Mouse (Mus musculus) midbrain, embryonic 16.5 days (tissue): ENCODE data around the gene Limk2. TPM values are rescaled to one million over a fixed set of nuclear protein-coding genes. Genes with fewer than 3 reads are reported as not detected.

ENCODE experiments used
- ATAC-seq: fragments of 200-750 bp; cut with Nextera tagmentation; 2 replicates; pipeline ENCODE4 v1.8.0; 2017; ENCODE audit warnings: moderate TSS enrichment
- H3K27ac ChIP-seq: fragments of 300-500 bp; sonication (generic); 2 replicates; pipeline ENCODE4 v1.5.1; 2014; ENCODE audit warnings: mild to moderate bottlenecking, low read length, mixed read lengths
- H3K27me3 ChIP-seq: fragments of 300-500 bp; sonication (generic); 2 replicates; pipeline ENCODE4 v1.6.1; 2014; ENCODE audit warnings: low read depth, low read length, mixed read lengths; ENCODE audit not compliant: control insufficient read depth, insufficient read depth
- H3K36me3 ChIP-seq: fragments of 300-500 bp; sonication (generic); 2 replicates; pipeline ENCODE4 v1.6.1; 2014; ENCODE audit warnings: mild to moderate bottlenecking, low read length, moderate library complexity, mixed read lengths; ENCODE audit not compliant: control insufficient read depth, insufficient read depth
- H3K4me1 ChIP-seq: fragments of 300-500 bp; sonication (generic); 2 replicates; pipeline ENCODE4 v1.6.1; 2014; ENCODE audit warnings: mild to moderate bottlenecking, low read length, mixed read lengths; ENCODE audit not compliant: control insufficient read depth, insufficient read depth
- H3K4me2 ChIP-seq: fragments of 300-500 bp; sonication (generic); 2 replicates; pipeline ENCODE4 v1.6.1; 2014; ENCODE audit warnings: mild to moderate bottlenecking, low read length, mixed read lengths
- H3K4me3 ChIP-seq: fragments of 300-500 bp; sonication (generic); 2 replicates; pipeline ENCODE4 v1.5.1; 2014; ENCODE audit warnings: low read depth, mild to moderate bottlenecking, low read length, moderate library complexity, mixed read lengths
- H3K9ac ChIP-seq: fragments of 300-500 bp; sonication (generic); 2 replicates; pipeline ENCODE4 v1.6.1; 2014; ENCODE audit warnings: low read depth, low read length, mixed read lengths
- H3K9me3 ChIP-seq: fragments of 300-500 bp; sonication (generic); replicated peaks from 2 replicates; pipeline ENCODE4 v1.6.1; 2014; ENCODE audit warnings: mild to moderate bottlenecking, low read length, mixed read lengths; ENCODE audit not compliant: control insufficient read depth, poor library complexity, severe bottlenecking
- WGBS: fragments of 180-500 bp; shearing (Covaris S2); extraction: QIAGEN DNeasy Blood & Tissue Kit; methylation state at CpG from one replicate; pipeline ENCODE4 v1.1.7; 2014; 5-methylcytosine and 5-hydroxymethylcytosine counted together
- polyA plus RNA-seq: library from polyadenylated mRNA; unstranded; fragments of >200 nt; fragmentation: Nextera tagmentation; extraction: Ambion mirVana; gene quantifications from 2 replicates; pipeline ENCODE4 v1.2.1, GENCODE M21; 2015

The Limk2 gene
- polyA plus RNA-seq, 1 experiment from 2014 or later: 187 TPM

- Histone ChIP-seq H3K4me3 (no peak overlapping the region), H3K9me3 (no peaks in the 10 kb centered on the region), H3K4me1 (no peaks in the 10 kb centered on the region), H3K4me2 (no peak overlapping the region), H3K27ac (no peak overlapping the region), H3K9ac (no peak overlapping the region), H3K36me3 (peaks cover 45% of the 10 kb centered on the region), H3K27me3 (no peaks in the 10 kb centered on the region)
- no peak for ATAC-seq
- 90% methylated on average over 3 of the region's 3 CpGs for WGBS
These were observed 101.1 kb downstream of the Limk2 start for GRCm38 (mm10) chr11:3307875-3308274.

GRCm38 (mm10) chr11:3305821-3306220 is 103.2 kb downstream of the Limk2 start:
- no peak for ATAC-seq
- H3K4me3 ChIP-seq: no peak overlapping the region
- no peak overlapping the region for H3K4me2 ChIP-seq
- H3K4me1 ChIP-seq: no peaks in the 10 kb centered on the region
- WGBS: 95% methylated on average over 4 of the region's 4 CpGs
- no peak overlapping the region for H3K27ac ChIP-seq
- peaks cover 44% of the 10 kb centered on the region for H3K36me3 ChIP-seq
- no peaks in the 10 kb centered on the region for H3K27me3 ChIP-seq
- no peak overlapping the region for H3K9ac ChIP-seq
- H3K9me3 ChIP-seq: no peaks in the 10 kb centered on the region

- no peak overlapping the region for H3K27ac ChIP-seq
- no peak overlapping the region for H3K4me3 ChIP-seq
- H3K4me2 ChIP-seq: no peak overlapping the region
- no peaks in the 10 kb centered on the region for H3K9me3 ChIP-seq
- H3K36me3 ChIP-seq: peaks cover 40% of the 10 kb centered on the region
- no peaks in the 10 kb centered on the region for H3K4me1 ChIP-seq
- ATAC-seq: no peak
- H3K27me3 ChIP-seq: no peaks in the 10 kb centered on the region
- H3K9ac ChIP-seq: no peak overlapping the region
- 79% methylated on average over 4 of the region's 4 CpGs for WGBS
These were observed 106.2 kb downstream of the Limk2 start for GRCm38 (mm10) chr11:3302792-3303191.

GRCm38 (mm10) chr11:3302385-3302784 is 106.6 kb downstream of the Limk2 start:
- no peak for ATAC-seq
- no peaks in the 10 kb centered on the region for H3K9me3 ChIP-seq
- H3K4me3 ChIP-seq: no peak overlapping the region
- peaks cover 39% of the 10 kb centered on the region for H3K36me3 ChIP-seq
- no peak overlapping the region for H3K9ac ChIP-seq
- no peak overlapping the region for H3K27ac ChIP-seq
- WGBS: 90% methylated on average over 4 of the region's 4 CpGs
- H3K27me3 ChIP-seq: no peaks in the 10 kb centered on the region
- no peak overlapping the region for H3K4me2 ChIP-seq
- H3K4me1 ChIP-seq: no peaks in the 10 kb centered on the region

GRCm38 (mm10) chr11:3301075-3301474 is 107.9 kb downstream of the Limk2 start:
- Histone ChIP-seq H3K9me3 (no peaks in the 10 kb centered on the region), H3K4me3 (no peak overlapping the region), H3K4me1 (peaks cover 2% of the 10 kb centered on the region), H3K4me2 (no peak overlapping the region), H3K27ac (no peak overlapping the region), H3K9ac (no peak overlapping the region), H3K36me3 (peaks cover 28% of the 10 kb centered on the region), H3K27me3 (no peaks in the 10 kb centered on the region)
- WGBS: 96% methylated on average over 5 of the region's 5 CpGs
- ATAC-seq: no peak

- WGBS: 91% methylated on average over 14 of the region's 14 CpGs
- ATAC-seq: no peak
- H3K36me3 ChIP-seq: peaks cover 27% of the 10 kb centered on the region
These were observed 110.2 kb downstream of the Limk2 start for GRCm38 (mm10) chr11:3298813-3299185.

GRCm38 (mm10) chr11:3297871-3298812 is 110.8 kb downstream of the Limk2 start:
- no peak overlapping the region for H3K27ac ChIP-seq
- no peak for ATAC-seq
- WGBS: 83% methylated on average over 10 of the region's 10 CpGs
- H3K4me3 ChIP-seq: no peak overlapping the region
- H3K4me1 ChIP-seq: peaks cover 28% of the 10 kb centered on the region
- no peaks in the 10 kb centered on the region for H3K27me3 ChIP-seq
- H3K36me3 ChIP-seq: peaks cover 27% of the 10 kb centered on the region
- H3K4me2 ChIP-seq: no peak overlapping the region
- no peak overlapping the region for H3K9ac ChIP-seq
- no peaks in the 10 kb centered on the region for H3K9me3 ChIP-seq

More at GRCm38 (mm10) chr11:3298813-3299185, 110.2 kb downstream of the Limk2 start:
- peaks cover 22% of the 10 kb centered on the region for H3K4me1 ChIP-seq
- no peak overlapping the region for H3K27ac ChIP-seq
- no peaks in the 10 kb centered on the region for H3K27me3 ChIP-seq
- no peak overlapping the region for H3K4me2 ChIP-seq
- no peaks in the 10 kb centered on the region for H3K9me3 ChIP-seq
- no peak overlapping the region for H3K9ac ChIP-seq
- no peak overlapping the region for H3K4me3 ChIP-seq

GRCm38 (mm10) chr11:3296056-3296455 is 112.9 kb downstream of the Limk2 start:
- Histone ChIP-seq H3K4me1 (peaks cover 40% of the 10 kb centered on the region), H3K36me3 (peaks cover 26% of the 10 kb centered on the region), H3K27me3 (no peaks in the 10 kb centered on the region), H3K4me2 (no peak overlapping the region; the same call in 1 of the 2 replicates), H3K9me3 (no peaks in the 10 kb centered on the region), H3K9ac (peak overlapping the region; percentile 35; the same call in 1 of the 2 replicates), H3K27ac (no peak overlapping the region), H3K4me3 (no peak overlapping the region)
- no peak for ATAC-seq
- WGBS: 56% methylated on average over 5 of the region's 5 CpGs

GRCm38 (mm10) chr11:3294641-3295040 is 114.3 kb downstream of the Limk2 start:
- Histone ChIP-seq H3K4me3 (peak overlapping the region; percentile 6; the same call in 1 of the 2 replicates), H3K9me3 (no peaks in the 10 kb centered on the region), H3K9ac (no peak overlapping the region; the same call in 1 of the 2 replicates), H3K27me3 (no peaks in the 10 kb centered on the region), H3K4me1 (peaks cover 40% of the 10 kb centered on the region), H3K36me3 (peaks cover 18% of the 10 kb centered on the region), H3K4me2 (no peak overlapping the region), H3K27ac (no peak overlapping the region)
- 90% methylated on average over 2 of the region's 2 CpGs for WGBS
- ATAC-seq: no peak
